Mouse (Mus musculus) monocyte, adult 5-6 weeks (primary cell): ENCODE results near the gene Mcu. TPM values are rescaled to one million over a fixed set of nuclear protein-coding genes. Genes with fewer than 3 reads are reported as not detected.

Experiments used
- ATAC-seq: fragments of 153-309, 156-312 bp; replicated peaks from 2 replicates; pipeline ENCODE4 v1.8.0; 2017; ENCODE audit warnings: mild to moderate bottlenecking; ENCODE audit not compliant: low TSS enrichment, insufficient number of reproducible peaks, severe bottlenecking, poor library complexity, low FRiP score
- total RNA-seq: library from RNA; stranded (forward); fragments of 200-1000, 200-491, 200-594 nt; gene quantifications from 3 replicates; pipeline ENCODE4 v1.2.3, GENCODE M21; 2017

The Mcu gene
- total RNA-seq, 1 experiment from 2014 or later: 14.7 TPM

DNA sequence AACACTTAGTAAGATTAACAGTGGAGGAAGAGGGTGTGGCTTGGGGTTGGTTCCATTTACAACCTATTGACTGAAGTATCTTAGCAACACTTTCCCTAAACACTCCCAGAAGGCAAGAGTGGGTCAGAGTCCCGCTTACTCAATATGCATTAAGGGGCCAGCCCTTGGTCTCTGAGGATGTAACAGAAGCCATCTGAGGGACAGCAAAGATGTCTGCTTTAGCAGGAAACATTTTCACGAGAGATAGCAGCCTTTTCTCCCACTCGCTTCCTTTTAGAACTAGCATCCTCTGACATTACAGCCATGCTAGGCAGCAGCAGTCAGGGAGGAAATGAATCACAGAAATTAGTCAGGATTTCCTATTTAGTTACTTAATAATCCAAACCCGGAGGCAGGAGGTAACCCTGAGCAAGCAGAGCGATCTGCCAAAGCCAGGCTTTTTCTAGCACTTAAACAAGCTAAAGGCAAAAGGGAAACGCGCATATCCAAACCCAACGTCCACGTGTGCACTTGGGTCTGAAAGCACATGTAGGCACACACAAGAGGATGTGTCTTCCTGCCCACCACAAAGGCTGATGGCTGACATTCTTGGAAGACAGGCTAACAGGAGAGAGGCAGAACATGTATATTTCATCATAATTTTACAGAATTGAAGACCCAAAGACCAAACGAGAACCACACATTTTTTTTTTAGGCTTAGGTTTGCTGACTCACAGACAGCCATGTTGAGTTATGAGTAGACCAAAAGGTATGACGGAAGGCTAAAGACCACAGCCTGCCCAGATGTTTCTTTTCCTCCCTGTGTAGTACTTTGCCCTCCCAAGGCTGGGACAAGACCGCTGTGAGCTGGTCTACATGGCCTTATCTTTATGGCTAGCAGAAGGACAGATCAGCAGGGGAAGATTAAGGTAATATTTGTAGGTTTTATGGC is 38.4 kb downstream of the Mcu start:
- ATAC-seq: peak; percentile 59

DNA sequence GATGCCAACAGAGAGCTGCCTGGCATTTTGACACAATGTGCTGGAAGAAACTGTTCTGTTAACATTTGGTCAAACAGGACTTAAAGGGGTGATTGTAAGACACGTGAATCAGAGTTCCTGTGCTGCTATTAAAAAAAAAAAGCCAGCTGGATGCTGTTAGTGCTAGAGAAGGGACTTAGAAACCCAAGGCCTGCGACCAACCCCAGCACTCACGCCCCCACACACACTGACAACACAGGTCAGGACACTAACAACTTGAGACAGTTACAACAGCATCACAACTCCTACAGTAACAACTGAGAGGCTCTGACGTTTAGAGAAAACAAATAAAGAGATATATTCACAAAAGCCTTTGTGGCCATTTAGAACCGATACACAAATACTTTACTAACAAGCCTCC is 40.2 kb downstream of the Mcu start:
- no peak for ATAC-seq

DNA sequence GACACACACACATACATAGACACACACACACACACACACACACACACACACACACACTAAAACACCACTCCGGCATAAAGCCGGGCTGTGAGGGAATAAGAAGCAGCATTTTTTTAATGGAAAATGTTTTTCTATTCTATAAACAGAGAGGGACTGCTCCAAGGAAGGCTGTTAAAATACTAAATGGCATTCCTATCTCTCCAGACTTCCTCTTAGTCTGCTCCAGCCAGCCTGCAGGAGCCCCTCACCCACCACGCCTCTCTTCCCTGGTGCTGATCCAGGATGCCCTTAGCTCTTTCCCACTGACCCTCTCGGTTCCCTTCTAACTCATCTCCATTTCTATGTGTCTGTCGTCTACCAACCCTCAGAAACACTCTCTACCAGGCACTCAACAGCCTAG is 44.5 kb downstream of the Mcu start:
- no peak for ATAC-seq

DNA sequence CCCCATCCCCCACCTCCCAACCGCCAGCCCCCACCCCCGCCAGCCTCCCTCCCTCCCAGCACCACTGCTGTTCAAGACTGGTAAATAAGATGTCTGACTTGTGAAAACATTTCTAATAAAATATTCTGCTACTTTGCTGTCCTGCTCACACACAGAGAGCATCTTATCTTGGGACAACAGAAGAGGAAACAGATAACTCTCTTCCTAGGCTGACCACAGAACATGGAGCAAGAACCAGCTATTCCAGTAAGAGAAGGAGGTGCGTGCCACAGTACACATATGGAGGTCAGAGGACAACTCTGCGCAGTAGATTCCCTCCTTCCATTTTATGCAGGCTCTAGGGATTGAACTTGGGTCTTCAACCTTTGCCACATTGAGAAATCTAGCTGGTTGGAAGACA is 45.2 kb downstream of the Mcu start:
- no peak for ATAC-seq

- ATAC-seq: no peak
Observed at GRCm38 (mm10) chr10:59570780-59571179, 45.7 kb downstream of the Mcu start.

DNA sequence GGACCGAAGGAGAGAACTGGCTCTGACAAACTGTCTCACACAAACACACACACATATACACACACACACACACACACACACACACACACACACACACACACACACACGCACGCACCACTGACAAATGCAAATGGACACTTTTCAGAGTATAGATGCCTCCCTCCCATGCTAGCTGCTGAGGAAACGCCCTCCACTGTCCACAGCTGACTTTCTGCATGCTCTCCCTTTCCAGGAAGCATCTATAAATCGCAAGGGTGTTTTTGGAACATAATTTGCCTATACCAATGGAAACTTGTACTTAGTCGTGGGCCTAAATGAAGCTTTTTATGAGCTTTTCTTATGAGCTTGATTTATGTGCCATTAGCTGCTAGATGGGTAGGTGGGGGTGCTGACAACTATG is 46.1 kb downstream of the Mcu start:
- ATAC-seq: no peak

DNA sequence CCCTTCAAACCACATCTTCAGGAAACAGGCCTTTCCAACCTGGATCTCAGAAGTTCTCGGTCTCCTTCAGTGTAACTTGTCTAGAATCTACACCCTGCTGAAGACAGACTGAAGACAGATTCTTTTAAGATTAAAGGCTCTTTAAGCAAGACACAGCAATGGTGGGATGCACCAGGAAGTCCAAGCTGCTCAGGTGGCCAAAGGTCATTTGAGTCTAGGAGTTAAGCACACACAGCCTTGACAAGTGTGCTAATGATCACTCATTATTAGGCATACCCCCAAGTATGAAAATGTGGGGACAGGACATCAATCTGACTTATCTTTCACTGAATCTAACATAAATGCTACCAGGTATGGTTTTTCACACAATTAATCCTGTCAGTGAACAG is 47.0 kb downstream of the Mcu start:
- ATAC-seq: no peak

DNA sequence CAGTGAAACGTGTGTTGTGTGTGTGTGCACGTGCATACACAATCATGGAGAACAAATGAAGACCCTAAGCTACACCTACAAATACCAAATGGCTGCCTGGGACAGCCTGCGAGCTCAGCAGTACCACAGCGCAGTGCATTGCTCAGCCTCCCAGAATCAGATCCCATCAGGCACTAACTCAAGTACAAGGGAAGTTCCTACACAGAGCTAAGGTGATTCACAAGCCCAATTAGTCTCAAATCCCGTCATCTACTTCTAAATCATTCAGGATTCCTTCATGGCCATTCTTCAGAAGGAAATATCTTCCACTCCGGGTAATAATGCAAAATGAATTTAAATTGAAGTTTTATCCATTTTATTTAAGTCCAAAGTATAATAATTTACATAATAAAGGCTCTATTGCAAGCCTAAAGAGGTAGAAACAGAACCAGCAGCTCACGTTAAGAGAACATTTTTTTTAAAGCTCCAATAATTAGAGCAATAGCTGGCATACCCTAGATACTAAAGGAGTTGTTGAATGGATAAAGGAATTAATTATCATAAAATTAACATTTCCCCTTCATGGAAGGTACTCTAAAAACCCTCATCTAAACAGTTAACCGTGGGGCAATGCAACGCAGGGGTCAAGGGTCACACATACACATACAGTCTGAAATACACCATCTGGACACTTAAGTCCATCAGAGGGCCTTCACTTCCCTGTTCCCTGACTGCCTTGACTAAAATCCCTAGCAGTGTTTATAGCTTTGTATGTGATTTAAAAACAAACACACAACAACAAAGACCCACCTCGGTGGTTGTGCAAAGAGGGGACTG is 47.6 kb downstream of the Mcu start:
- no peak for ATAC-seq

DNA sequence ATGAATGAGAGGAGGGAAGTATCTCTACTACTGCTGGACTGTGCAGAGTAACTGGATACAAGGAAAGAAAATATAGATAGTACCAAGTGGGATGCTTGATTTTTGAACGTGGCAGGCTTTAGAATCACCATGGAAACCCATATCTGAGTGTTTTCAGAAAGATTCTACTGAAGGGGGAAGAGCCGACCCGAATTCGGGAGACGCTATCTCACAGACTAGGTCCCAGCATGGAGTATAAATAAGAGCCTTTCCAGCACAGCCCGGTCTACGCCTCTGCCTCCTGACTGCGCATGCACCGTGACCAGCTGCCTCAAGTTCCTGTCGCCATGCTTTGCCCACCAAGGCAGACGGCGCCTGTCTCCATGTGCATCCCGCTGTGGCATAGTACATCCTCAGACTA is 49.5 kb downstream of the Mcu start:
- ATAC-seq: no peak

DNA sequence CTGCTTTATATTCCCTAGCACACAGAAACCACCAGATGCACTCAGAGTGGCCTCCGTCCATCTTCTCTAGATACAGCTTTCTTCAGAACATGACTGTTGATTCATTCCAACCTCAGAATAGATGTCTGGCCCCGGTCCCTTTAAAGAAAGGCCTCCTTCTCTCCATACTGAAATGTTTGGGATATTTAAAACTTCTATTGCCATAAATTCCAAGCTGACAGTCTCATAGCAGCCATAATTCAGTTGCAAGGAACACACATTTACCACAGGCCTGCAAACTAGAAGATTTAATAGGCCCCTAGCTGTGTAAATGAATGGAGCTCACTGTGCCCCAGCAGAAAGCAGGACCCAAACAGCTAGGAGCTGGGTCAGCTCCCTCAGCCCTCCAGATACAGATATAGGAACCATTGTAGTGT is 50.5 kb downstream of the Mcu start:
- ATAC-seq: no peak

DNA sequence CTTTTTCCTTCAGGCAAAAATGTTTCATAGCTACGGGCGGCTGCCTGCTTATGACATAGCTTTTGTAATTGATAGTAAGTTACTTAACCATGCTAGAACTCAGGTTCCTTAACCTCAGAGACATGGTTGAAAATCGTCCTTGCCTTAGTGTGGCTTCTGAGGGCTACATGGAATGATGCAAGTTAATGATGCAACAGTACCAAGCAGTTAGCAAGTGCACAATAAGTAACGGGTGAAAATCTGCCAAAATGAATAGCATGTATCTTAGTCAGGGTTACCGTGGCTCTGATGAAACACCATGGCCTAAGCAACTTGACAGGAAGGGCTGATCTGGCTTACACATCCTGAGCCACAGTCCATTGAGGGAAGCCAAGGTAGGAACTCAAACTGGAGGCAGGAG is 51.9 kb downstream of the Mcu start:
- peak; percentile 73 for ATAC-seq

- no peak for ATAC-seq
Observed at GRCm38 (mm10) chr10:59562511-59562910, 54.0 kb downstream of the Mcu start.

DNA sequence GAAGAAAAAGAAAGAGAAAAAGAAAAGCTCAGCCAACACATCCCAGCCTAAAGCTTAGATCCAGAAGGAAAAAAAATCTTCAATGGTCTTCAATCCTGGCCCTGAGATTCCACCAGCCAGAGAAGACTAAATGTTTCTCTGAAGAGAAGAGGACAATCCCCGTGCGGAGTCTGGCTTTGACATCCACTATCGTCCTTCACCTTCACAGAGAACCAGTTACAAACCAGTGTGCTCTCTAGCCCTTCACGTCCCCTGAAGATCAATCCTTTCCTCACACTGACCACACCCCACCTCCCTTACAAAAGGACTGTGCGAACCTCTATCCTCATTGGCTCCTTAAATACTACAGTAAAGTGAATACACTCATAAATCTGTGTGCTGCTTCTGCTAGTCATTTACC is 56.4 kb downstream of the Mcu start:
- ATAC-seq: no peak

DNA sequence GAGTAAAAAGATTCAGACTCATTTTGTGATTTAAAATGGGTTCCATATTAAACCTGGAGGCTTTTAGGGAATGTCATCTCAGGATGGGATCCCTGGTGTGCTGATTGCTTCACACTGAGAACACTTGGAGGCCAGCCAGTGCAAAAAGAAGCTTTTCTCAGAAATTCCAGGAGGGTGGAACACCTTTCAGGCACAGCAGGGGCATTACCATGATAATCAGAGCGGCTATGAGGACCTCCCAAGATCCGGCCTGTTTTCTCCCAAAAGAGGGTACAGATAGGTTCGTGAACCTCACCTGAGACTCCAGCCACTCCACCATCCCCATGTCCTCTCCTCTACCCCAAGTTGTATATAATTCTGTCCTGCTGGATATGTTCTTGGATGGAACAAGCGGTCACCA is 57.9 kb downstream of the Mcu start:
- ATAC-seq: no peak

DNA sequence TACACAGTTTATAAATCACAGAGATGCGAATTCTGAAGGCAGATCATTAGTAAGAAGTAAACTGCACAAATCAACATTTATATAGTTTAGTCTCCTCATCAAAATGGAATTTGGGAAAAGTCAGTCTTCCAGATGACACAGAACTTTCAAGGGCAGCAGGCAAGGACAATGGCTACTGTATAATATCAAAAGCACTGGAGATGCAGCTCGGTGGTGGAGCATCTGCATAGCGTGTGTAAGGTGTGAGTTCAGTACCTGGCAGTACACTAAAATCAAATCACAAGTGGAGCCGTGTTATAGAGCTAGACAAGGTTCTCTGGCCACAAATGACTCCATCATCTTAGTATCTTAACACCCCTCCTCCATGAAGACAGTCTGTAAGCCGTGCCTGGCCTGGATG is 58.3 kb downstream of the Mcu start:
- no peak for ATAC-seq

DNA sequence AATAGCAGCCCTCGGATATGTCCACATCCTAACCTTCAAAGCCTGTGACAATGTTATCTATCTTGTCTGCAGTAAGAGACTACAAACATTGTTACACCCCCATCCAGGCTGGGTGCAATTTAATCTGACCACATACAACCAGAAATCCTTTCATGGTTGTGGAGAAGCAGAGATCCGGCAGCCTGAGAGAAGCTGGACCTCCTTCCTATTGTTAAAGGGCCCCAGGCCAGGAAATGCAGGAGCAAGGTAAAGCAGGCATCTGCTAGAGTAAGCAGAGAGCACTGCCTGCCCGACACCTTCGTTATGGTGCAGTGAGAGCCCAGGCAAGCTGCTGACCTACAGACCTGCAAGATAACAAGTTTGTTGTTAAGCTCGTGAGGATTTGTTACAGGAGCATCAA is 60.0 kb downstream of the Mcu start:
- no peak for ATAC-seq

- ATAC-seq: no peak
Observed at GRCm38 (mm10) chr10:59554243-59554642, 62.2 kb downstream of the Mcu start.

DNA sequence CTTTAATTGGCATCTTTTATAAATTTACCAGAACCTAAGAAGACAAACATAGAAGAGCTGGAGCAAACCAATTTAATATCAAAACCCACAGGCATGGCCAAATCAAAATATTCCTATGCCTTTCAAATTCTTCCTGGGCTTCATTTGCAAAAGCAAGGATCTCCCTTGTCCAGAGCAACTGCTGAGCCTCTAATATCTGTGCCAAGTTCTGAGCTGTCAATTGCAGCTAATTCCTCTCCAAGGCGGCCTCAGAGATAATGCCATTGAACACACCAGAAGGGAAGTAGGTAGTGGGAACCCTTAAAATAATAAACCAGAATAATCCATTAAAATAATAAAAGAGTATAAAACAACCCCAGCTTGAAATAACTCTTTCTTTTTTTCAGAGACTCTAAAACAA is 64.0 kb downstream of the Mcu start:
- no peak for ATAC-seq

DNA sequence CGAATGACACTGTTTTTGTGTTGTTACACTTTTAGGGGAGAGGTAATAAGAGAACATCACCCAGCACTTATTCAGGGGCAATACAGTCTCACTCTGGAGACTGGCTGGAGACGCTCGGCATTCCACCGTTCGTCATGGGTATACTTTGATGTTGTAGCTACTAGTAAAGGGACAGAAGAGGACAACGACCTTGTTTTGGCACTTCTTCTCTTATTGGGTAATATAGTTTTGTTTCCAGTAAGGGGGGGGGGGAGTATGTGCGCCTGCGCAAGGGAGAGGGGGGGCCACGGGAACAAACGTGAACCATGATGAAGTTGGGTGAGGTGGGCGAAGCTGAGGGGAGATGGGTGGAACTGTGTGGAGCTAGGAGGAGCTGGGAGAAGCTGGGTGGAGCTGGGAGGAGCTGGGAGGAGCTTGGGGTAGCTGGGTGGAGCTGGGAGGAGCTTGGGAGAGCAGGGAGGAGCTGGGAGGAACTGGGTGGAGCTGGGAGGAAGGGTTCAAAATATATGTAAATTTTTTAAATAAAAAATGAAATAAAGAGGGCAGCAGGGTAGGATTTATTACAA is 67.6 kb downstream of the Mcu start:
- ATAC-seq: no peak

DNA sequence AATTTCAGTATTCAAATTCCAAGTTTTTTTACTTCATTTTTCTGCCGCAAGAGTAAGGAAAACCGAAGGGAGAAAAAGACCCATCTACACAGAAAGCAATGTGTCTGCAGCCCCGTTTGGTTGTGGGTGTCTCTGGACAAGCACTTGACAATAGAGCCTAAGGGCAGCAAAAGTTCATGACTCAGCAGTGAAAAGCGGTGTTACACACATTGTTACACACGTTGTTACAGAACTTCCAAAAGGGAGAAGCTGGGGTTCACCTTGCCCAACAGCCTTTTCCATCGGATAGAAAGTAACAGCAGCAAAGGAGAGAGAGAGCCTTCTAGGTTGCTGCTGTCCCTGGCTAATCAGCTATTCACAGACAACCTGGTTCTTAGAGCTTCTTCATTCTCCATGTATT is 68.3 kb downstream of the Mcu start:
- no peak for ATAC-seq
